Mouse (Mus musculus): ENCODE measurements at regions not wholly inside any gene's neighbourhood (a gene's known extent, or its start where the extent isn't known, plus 50 kb on each side); places are given as distances from the start of the nearest gene placed in this dataset.

- no peak for DNase-seq (ENCODE audit: extremely low read depth)
- Histone ChIP-seq H3K4me2 (ENCODE audit: insufficient read depth, low read depth, poor library complexity, severe bottlenecking) (no peak overlapping the region), H3K4me1 (ENCODE audit: control insufficient read depth in 1 of 2, insufficient read depth in 2 of 2) (no peaks in the 10 kb centered on the region), H3K4me3 (replicated peaks in 1 of 3; ENCODE audit: low read depth in 2 of 3, low read length in 2 of 3, poor library complexity in 1 of 3) (no peak overlapping the region), H3K79me2 (replicated peaks; ENCODE audit: control insufficient read depth, extremely low read depth, insufficient read depth, poor library complexity, severe bottlenecking) (no peaks in the 10 kb centered on the region), H3K27me3 (replicated peaks) (no peaks in the 10 kb centered on the region), H3K9ac (ENCODE audit: insufficient read depth, low read depth) (no peak overlapping the region), H3K36me3 (replicated peaks in 1 of 2; ENCODE audit: control insufficient read depth in 1 of 2, insufficient read depth in 1 of 2, low read length in 1 of 2) (no peaks in the 10 kb centered on the region), H3K27ac (ENCODE audit: insufficient read depth, low read depth) (no peak overlapping the region), H3K9me3 (replicated peaks; ENCODE audit: low read length) (no peaks in the 10 kb centered on the region)
- in situ Hi-C loops (cut with MboI; ENCODE audit: low pct_ligation_motif_present, low pct_unique_long_range_greater_than_20kb, low sequenced_read_pairs) = no loop called here
- TF ChIP-seq RCOR1 (conservative IDR thresholded peaks at IDR 0.05; ENCODE audit: low read depth, low read length) = no peak
- TF ChIP-seq CTCF (conservative IDR thresholded peaks at IDR 0.05 in 1 of 2, IDR thresholded peaks at IDR 0.05 in 1 of 2; ENCODE audit: low read depth in 2 of 2, low read length in 2 of 2) = 0 out of 4 replicates have a peak, but pooled peaks of 1 of the 2 experiments have one; percentile 9
- TF ChIP-seq BHLHE40 (IDR thresholded peaks at IDR 0.05; ENCODE audit: low read depth, low read length) = no peak
- TF ChIP-seq ETS1 (conservative IDR thresholded peaks at IDR 0.05; ENCODE audit: low read depth, low read length) = no peak
- dilution Hi-C loops (cut with MboI; ENCODE audit: extremely low pct_ligation_motif_present, extremely low pct_unique_long_range_greater_than_20kb, low sequenced_read_pairs) = no loop called here
These were observed 80.9 kb downstream of the Adamts1 start for GRCm38 (mm10) chr16:85721968-85722367.

GRCm38 (mm10) chr16:85712291-85712690 lies 90.6 kb downstream of the Adamts1 start:
- in situ Hi-C loops (cut with MboI; ENCODE audit: low pct_ligation_motif_present, low pct_unique_long_range_greater_than_20kb, low sequenced_read_pairs) = no loop called here
- H3K27me3 ChIP-seq (replicated peaks) = no peaks in the 10 kb centered on the region
- peak overlapping the region; percentile 34; the same call in 1 of the 2 replicates for H3K4me2 ChIP-seq (ENCODE audit: insufficient read depth, low read depth, poor library complexity, severe bottlenecking)
- H3K79me2 ChIP-seq (replicated peaks; ENCODE audit: control insufficient read depth, extremely low read depth, insufficient read depth, poor library complexity, severe bottlenecking) = no peaks in the 10 kb centered on the region
- no peaks in the 10 kb centered on the region for H3K36me3 ChIP-seq (replicated peaks in 1 of 2; ENCODE audit: control insufficient read depth in 1 of 2, insufficient read depth in 1 of 2, low read length in 1 of 2)
- H3K27ac ChIP-seq (ENCODE audit: insufficient read depth, low read depth) = no peak overlapping the region
- DNase-seq (ENCODE audit: extremely low read depth) = peak; percentile 63
- no peaks in the 10 kb centered on the region for H3K9me3 ChIP-seq (replicated peaks; ENCODE audit: low read length)
- no peak overlapping the region for H3K4me3 ChIP-seq (replicated peaks in 1 of 3; ENCODE audit: low read depth in 2 of 3, low read length in 2 of 3, poor library complexity in 1 of 3)
- H3K4me1 ChIP-seq (ENCODE audit: control insufficient read depth in 1 of 2, insufficient read depth in 2 of 2) = peaks cover 0 to 15% of the 10 kb centered on the region in 2 experiments; a peak in 2 of 4 replicates
- dilution Hi-C loops (cut with MboI; ENCODE audit: extremely low pct_ligation_motif_present, extremely low pct_unique_long_range_greater_than_20kb, low sequenced_read_pairs) = no loop called here
- TF ChIP-seq CTCF (conservative IDR thresholded peaks at IDR 0.05 in 1 of 2, IDR thresholded peaks at IDR 0.05 in 1 of 2; ENCODE audit: low read depth in 2 of 2, low read length in 2 of 2) = no peak
- TF ChIP-seq EP300 (IDR thresholded peaks at IDR 0.05; ENCODE audit: low read length) = peak; percentile 70
- TF ChIP-seq HCFC1 (IDR thresholded peaks at IDR 0.05; ENCODE audit: low read depth, low read length) = no peak
- no peak overlapping the region for H3K9ac ChIP-seq (ENCODE audit: insufficient read depth, low read depth)

GRCm38 (mm10) chr16:85704254-85705020 lies 98.5 kb downstream of the Adamts1 start:
- Histone ChIP-seq H3K4me3 (replicated peaks in 1 of 3; ENCODE audit: low read depth in 2 of 3, low read length in 2 of 3, poor library complexity in 1 of 3) (no peak overlapping the region), H3K4me1 (ENCODE audit: control insufficient read depth in 1 of 2, insufficient read depth in 2 of 2) (peaks cover 0 to 2% of the 10 kb centered on the region in 2 experiments; a peak in 2 of 4 replicates), H3K27ac (ENCODE audit: insufficient read depth, low read depth) (no peak overlapping the region), H3K9me3 (replicated peaks; ENCODE audit: low read length) (no peaks in the 10 kb centered on the region), H3K27me3 (replicated peaks) (no peaks in the 10 kb centered on the region), H3K36me3 (replicated peaks in 1 of 2; ENCODE audit: control insufficient read depth in 1 of 2, insufficient read depth in 1 of 2, low read length in 1 of 2) (no peaks in the 10 kb centered on the region), H3K9ac (ENCODE audit: insufficient read depth, low read depth) (no peak overlapping the region), H3K79me2 (replicated peaks; ENCODE audit: control insufficient read depth, extremely low read depth, insufficient read depth, poor library complexity, severe bottlenecking) (no peaks in the 10 kb centered on the region), H3K4me2 (ENCODE audit: insufficient read depth, low read depth, poor library complexity, severe bottlenecking) (no peak overlapping the region)
- in situ Hi-C loops (cut with MboI; ENCODE audit: low pct_ligation_motif_present, low pct_unique_long_range_greater_than_20kb, low sequenced_read_pairs) (no loop called here), dilution Hi-C loops (cut with MboI; ENCODE audit: extremely low pct_ligation_motif_present, extremely low pct_unique_long_range_greater_than_20kb, low sequenced_read_pairs) (no loop called here)
- TF ChIP-seq USF2 (conservative IDR thresholded peaks at IDR 0.05; ENCODE audit: low read depth, low read length) = no peak
- no peak for TF ChIP-seq MAFK (IDR thresholded peaks at IDR 0.05; ENCODE audit: insufficient replicate concordance, low read length)
- TF ChIP-seq TCF12 (IDR thresholded peaks at IDR 0.05; ENCODE audit: low read depth, low read length) = no peak
- TF ChIP-seq NRF1 (IDR thresholded peaks at IDR 0.05; ENCODE audit: low read depth, low read length) = no peak
- no peak for TF ChIP-seq JUN (IDR thresholded peaks at IDR 0.05; ENCODE audit: insufficient read depth, low read depth, low read length)
- no peak for TF ChIP-seq CHD2 (IDR thresholded peaks at IDR 0.05; ENCODE audit: low read length)
- no peak for TF ChIP-seq RCOR1 (conservative IDR thresholded peaks at IDR 0.05; ENCODE audit: low read depth, low read length)
- TF ChIP-seq ELF1 (IDR thresholded peaks at IDR 0.05; ENCODE audit: low read depth, low read length) = no peak
- no peak for TF ChIP-seq PAX5 (IDR thresholded peaks at IDR 0.05; ENCODE audit: low read length)
- no peak for TF ChIP-seq ZC3H11A (IDR thresholded peaks at IDR 0.05; ENCODE audit: low read depth, low read length)
- TF ChIP-seq UBTF (IDR thresholded peaks at IDR 0.05; ENCODE audit: low read depth, low read length) = no peak
- TF ChIP-seq ZKSCAN1 (IDR thresholded peaks at IDR 0.05; ENCODE audit: borderline replicate concordance, low read depth, low read length) = no peak
- no peak for TF ChIP-seq ETS1 (conservative IDR thresholded peaks at IDR 0.05; ENCODE audit: low read depth, low read length)
- DNase-seq (ENCODE audit: extremely low read depth) = no peak
